Mouse (Mus musculus): ENCODE measurements around the gene Chil4. TPM values are rescaled to one million over a fixed set of nuclear protein-coding genes. Genes with fewer than 3 reads are reported as not detected.

Gene Chil4
- total RNA-seq, 2 experiments from 2014 or later = not detected

- DNase-seq (ENCODE audit: low spot score in 2 of 2) = no peak
Measured at GRCm38 (mm10) chr3:106170522-106171053, 48.7 kb downstream of the Chil4 start.

GRCm38 (mm10) chr3:106167464-106167863 lies 51.8 kb downstream of the Chil4 start, which contains the start of gene Chil3:
Chil3 (minus strand) TSS chr3:106167564.
- DNase-seq (ENCODE audit: low spot score in 2 of 2) = no peak

GRCm38 (mm10) chr3:106154413-106154812 lies 64.9 kb downstream of the Chil4 start:
- no peak for DNase-seq (ENCODE audit: low spot score in 2 of 2)

Other genes starting within 250 kb of the Chil4 start
- 1 to 10 TPM; 1.7 to 2.0 TPM for gene Ovgp1, start 245.8 kb downstream of the Chil4 start, total RNA-seq (2021)
- gene Pifo, start 204.9 kb downstream of the Chil4 start, total RNA-seq (2021) = not detected
- gene Chil5, start 186.7 kb downstream of the Chil4 start, total RNA-seq (2021) = not detected
- not detected for gene Chia1, start 106.3 kb downstream of the Chil4 start, total RNA-seq (2021)
- gene Chil3, start 51.9 kb downstream of the Chil4 start, total RNA-seq (2021) = 10 to 100 TPM in 1 of 2 experiments, 1 to 10 TPM in 1; 6.2 to 14.3 TPM
- gene Chil6, start 186.7 kb upstream of the Chil4 start, total RNA-seq (2021) = not detected